Mouse (Mus musculus) limb, embryonic 14.5 days (tissue): Measurements from ENCODE around the gene Tmem11. TPM values are rescaled to one million over a fixed set of nuclear protein-coding genes. Genes with fewer than 3 reads are reported as not detected.

ENCODE experiments used
- ATAC-seq: fragments of 200-750 bp; cut with Nextera tagmentation; 2 replicates; pipeline ENCODE4 v1.8.0; 2017; ENCODE audit warnings: low read depth, moderate number of reproducible peaks, moderate TSS enrichment; ENCODE audit not compliant: low FRiP score
- DNase-seq: peaks from one replicate; pipeline ENCODE4 v3.0.0-alpha.2; 2015; ENCODE audit warnings: low spot score
- H3K27ac ChIP-seq: fragments of 300-500 bp; sonication (generic); replicated peaks from 2 replicates; pipeline ENCODE4 v1.5.1; 2014; ENCODE audit warnings: low read depth, mild to moderate bottlenecking, low read length, moderate library complexity, mixed read lengths
- H3K27me3 ChIP-seq: fragments of 300-500 bp; sonication (generic); 2 replicates; pipeline ENCODE4 v1.6.1; 2014; ENCODE audit warnings: low read length, mixed read lengths; ENCODE audit not compliant: control insufficient read depth, insufficient read depth
- H3K36me3 ChIP-seq: fragments of 300-500 bp; sonication (generic); 2 replicates; pipeline ENCODE4 v1.6.1; 2014; ENCODE audit warnings: mild to moderate bottlenecking, low read length, moderate library complexity, mixed read lengths; ENCODE audit not compliant: control insufficient read depth, insufficient read depth
- H3K4me1 ChIP-seq: fragments of 300-500 bp; sonication (generic); 2 replicates; pipeline ENCODE4 v1.6.1; 2014; ENCODE audit warnings: antibody characterized with exemption, low read length, mixed read lengths; ENCODE audit not compliant: control insufficient read depth, insufficient read depth
- H3K4me2 ChIP-seq: fragments of 300-500 bp; sonication (generic); replicated peaks from 2 replicates; pipeline ENCODE4 v1.6.1; 2014; ENCODE audit warnings: low read depth, mild to moderate bottlenecking, low read length, moderate library complexity; ENCODE audit not compliant: severe bottlenecking
- H3K4me3 ChIP-seq: fragments of 300-500 bp; sonication (generic); replicated peaks from 2 replicates; pipeline ENCODE4 v1.5.1; 2014; ENCODE audit warnings: low read length
- H3K9ac ChIP-seq: fragments of 300-500 bp; sonication (generic); 2 replicates; pipeline ENCODE4 v1.6.1; 2014; ENCODE audit warnings: mild to moderate bottlenecking, low read depth, low read length, moderate library complexity; ENCODE audit not compliant: severe bottlenecking
- H3K9me3 ChIP-seq: fragments of 300-500 bp; sonication (generic); 2 replicates; pipeline ENCODE4 v1.6.1; 2016; ENCODE audit warnings: low read length; ENCODE audit not compliant: control insufficient read depth
- POLR2A ChIP-seq: fragments of 200-500 bp; IDR thresholded peaks from 2 replicates; pipeline ENCODE4 v1.8.0; 2012; ENCODE audit warnings: inconsistent platforms, mild to moderate bottlenecking, moderate library complexity, borderline replicate concordance; ENCODE audit not compliant: insufficient read depth, insufficient read length; ENCODE audit errors: extremely low read depth
- WGBS: fragments of 180-500 bp; shearing (Covaris S2); extraction: QIAGEN DNeasy Blood & Tissue Kit; methylation state at CpG from one replicate; pipeline ENCODE4 v1.1.7; 2014; 5-methylcytosine and 5-hydroxymethylcytosine counted together
- polyA plus RNA-seq, 2 experiments: library from polyadenylated mRNA; depleted of rRNA in 1 of 2; stranded (reverse) in 1 of 2; unstranded in 1 of 2; fragments of >200 nt; fragmentation: Nextera tagmentation in 1 of 2; extraction: Ambion mirVana in 1 of 2; gene quantifications; 2 replicates each; pipeline versions ENCODE4 v1.2.1 to v1.2.3; 2012 to 2014

Gene Tmem11
- polyA plus RNA-seq, 2 experiments = 67.7 to 82.5 TPM

- H3K9me3 ChIP-seq = no peaks in the 10 kb centered on the region
- DNase-seq (no peak), ATAC-seq (no peak)
- H3K9ac ChIP-seq = no peak overlapping the region
- peaks cover 62% of the 10 kb centered on the region for H3K36me3 ChIP-seq
- H3K4me2 ChIP-seq = no peak overlapping the region
- H3K4me3 ChIP-seq = no peak overlapping the region
- 87% methylated on average over 2 of the region's 2 CpGs for WGBS
- no peak for TF ChIP-seq POLR2A
- H3K4me1 ChIP-seq = no peaks in the 10 kb centered on the region; the same call in 1 of the 2 replicates
- no peak overlapping the region for H3K27ac ChIP-seq
- H3K27me3 ChIP-seq = no peaks in the 10 kb centered on the region
Observed at GRCm38 (mm10) chr11:60864166-60864565, 14.9 kb downstream of the Tmem11 start.

GRCm38 (mm10) chr11:60863196-60863595 lies 15.9 kb downstream of the Tmem11 start:
- H3K36me3 ChIP-seq = peaks cover 70% of the 10 kb centered on the region
- 75% methylated on average over 4 of the region's 4 CpGs for WGBS
- H3K9ac ChIP-seq = no peak overlapping the region
- TF ChIP-seq POLR2A = no peak
- no peak overlapping the region for H3K4me2 ChIP-seq
- no peak overlapping the region for H3K4me3 ChIP-seq
- ATAC-seq (no peak), DNase-seq (no peak)
- no peak overlapping the region for H3K27ac ChIP-seq
- no peaks in the 10 kb centered on the region for H3K27me3 ChIP-seq
- H3K4me1 ChIP-seq = no peaks in the 10 kb centered on the region; the same call in 1 of the 2 replicates
- H3K9me3 ChIP-seq = no peaks in the 10 kb centered on the region

GRCm38 (mm10) chr11:60861993-60862392 lies 17.1 kb downstream of the Tmem11 start:
- Histone ChIP-seq H3K27ac (no peak overlapping the region), H3K4me2 (no peak overlapping the region), H3K36me3 (peaks cover 75% of the 10 kb centered on the region), H3K9me3 (no peaks in the 10 kb centered on the region), H3K4me1 (no peaks in the 10 kb centered on the region; the same call in 1 of the 2 replicates), H3K27me3 (no peaks in the 10 kb centered on the region), H3K9ac (no peak overlapping the region), H3K4me3 (no peak overlapping the region)
- ATAC-seq (no peak), DNase-seq (no peak)
- no peak for TF ChIP-seq POLR2A
- 93% methylated on average over 3 of the region's 3 CpGs for WGBS

- no peak for TF ChIP-seq POLR2A
- no peaks in the 10 kb centered on the region for H3K9me3 ChIP-seq
- H3K27ac ChIP-seq = no peak overlapping the region
- ATAC-seq = no peak
- no peak overlapping the region for H3K4me2 ChIP-seq
- DNase-seq = no peak
- 70% methylated on average over 3 of the region's 3 CpGs for WGBS
- H3K4me3 ChIP-seq = no peak overlapping the region
- no peak overlapping the region for H3K9ac ChIP-seq
- no peaks in the 10 kb centered on the region for H3K4me1 ChIP-seq
- H3K36me3 ChIP-seq = peaks cover 79% of the 10 kb centered on the region
- no peaks in the 10 kb centered on the region for H3K27me3 ChIP-seq
Observed at GRCm38 (mm10) chr11:60856587-60856986, 22.5 kb downstream of the Tmem11 start.

GRCm38 (mm10) chr11:60845415-60845814 lies 33.7 kb downstream of the Tmem11 start:
- H3K9ac ChIP-seq = no peak overlapping the region
- no peak overlapping the region for H3K4me3 ChIP-seq
- no peak overlapping the region for H3K4me2 ChIP-seq
- H3K4me1 ChIP-seq = no peaks in the 10 kb centered on the region
- no peaks in the 10 kb centered on the region for H3K9me3 ChIP-seq
- H3K36me3 ChIP-seq = peaks cover 36% of the 10 kb centered on the region
- no peak for TF ChIP-seq POLR2A
- H3K27me3 ChIP-seq = no peaks in the 10 kb centered on the region
- H3K27ac ChIP-seq = no peak overlapping the region
- ATAC-seq (no peak), DNase-seq (no peak)
- WGBS = 85% methylated on average over 5 of the region's 5 CpGs

- no peak overlapping the region for H3K4me3 ChIP-seq
- peaks cover 20% of the 10 kb centered on the region for H3K36me3 ChIP-seq
- H3K27me3 ChIP-seq = no peaks in the 10 kb centered on the region
- no peak for ATAC-seq
- TF ChIP-seq POLR2A = no peak
- no peak overlapping the region for H3K9ac ChIP-seq
- no peaks in the 10 kb centered on the region for H3K4me1 ChIP-seq
- H3K4me2 ChIP-seq = no peak overlapping the region
- DNase-seq = no peak
- H3K9me3 ChIP-seq = no peaks in the 10 kb centered on the region
- no peak overlapping the region for H3K27ac ChIP-seq
- WGBS = 75% methylated on average over 5 of the region's 5 CpGs
Observed at GRCm38 (mm10) chr11:60843412-60843811, 35.7 kb downstream of the Tmem11 start.
